Mouse (Mus musculus) olfactory bulb, adult 2 months (tissue): ENCODE measurements around the gene Fbxl18. TPM values are rescaled to one million over a fixed set of nuclear protein-coding genes. Genes with fewer than 3 reads are reported as not detected.

ENCODE experiments used
- H3K27ac ChIP-seq: fragments of 200-500 bp; 2 replicates; pipeline ENCODE4 v1.5.1; 2012; ENCODE audit warnings: low read depth, low read length; ENCODE audit not compliant: insufficient read depth
- H3K4me1 ChIP-seq: fragments of 200-500 bp; 2 replicates; pipeline ENCODE4 v1.6.1; 2012; ENCODE audit warnings: low read length; ENCODE audit not compliant: control insufficient read depth, insufficient read depth
- H3K4me3 ChIP-seq: fragments of 200-500 bp; 2 replicates; pipeline ENCODE4 v1.5.1; 2012; ENCODE audit warnings: mild to moderate bottlenecking, low read depth, low read length, moderate library complexity; ENCODE audit not compliant: insufficient read depth
- CTCF ChIP-seq: fragments of 200-500 bp; IDR thresholded peaks from 2 replicates; pipeline ENCODE4 v1.5.1; 2012; ENCODE audit warnings: low read depth, mild to moderate bottlenecking, low read length, moderate library complexity; ENCODE audit not compliant: insufficient read depth
- POLR2A ChIP-seq: fragments of 200-500 bp; IDR thresholded peaks from 2 replicates; pipeline ENCODE4 v1.6.1; 2012; ENCODE audit warnings: mild to moderate bottlenecking, low read depth, low read length, moderate library complexity; ENCODE audit not compliant: insufficient read depth
- WGBS: fragments of 180-500 bp; shearing (Covaris S2); methylation state at CpG from one replicate; pipeline ENCODE4 v1.1.7; 2018; 5-methylcytosine and 5-hydroxymethylcytosine counted together
- polyA plus RNA-seq: library from polyadenylated mRNA; stranded (reverse); fragments of >200 nt; gene quantifications from 2 replicates; pipeline ENCODE4 v1.2.4, GENCODE M21; 2012; ENCODE audit warnings: low replicate concordance; ENCODE audit not compliant: missing spikeins, insufficient read depth, insufficient read length

The Fbxl18 gene
- polyA plus RNA-seq, 1 experiment = not detected

GRCm38 (mm10) chr5:142901846-142902505, 6.8 kb upstream of the Fbxl18 start:
- Histone ChIP-seq H3K4me3 (no peak overlapping the region), H3K27ac (no peak overlapping the region), H3K4me1 (peaks cover 9% of the 10 kb centered on the region)
- TF ChIP-seq CTCF (no peak), POLR2A (no peak)
- 53% methylated on average over 4 of the region's 4 CpGs for WGBS

DNA sequence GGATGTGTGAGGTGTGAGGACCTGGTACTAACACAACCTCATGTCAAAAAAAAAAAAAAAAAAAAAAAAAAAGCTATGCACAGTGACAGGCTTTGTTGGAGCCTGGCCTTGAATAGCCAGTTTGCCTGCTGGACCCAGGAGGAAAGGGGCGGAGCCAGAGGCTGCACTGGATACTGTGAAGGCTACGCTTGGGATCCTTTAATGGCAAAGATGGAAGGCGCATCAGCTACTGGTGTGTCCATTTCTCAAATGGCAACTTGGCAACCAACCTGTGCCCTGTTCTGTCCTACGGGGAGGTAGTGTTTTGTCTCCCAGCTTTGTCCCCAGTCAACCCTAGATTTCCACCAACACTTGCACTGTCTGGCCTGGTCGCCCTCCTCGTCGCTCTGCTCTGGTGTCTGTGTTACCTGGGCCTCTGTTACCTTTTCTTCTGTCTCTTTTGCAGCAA, 6.2 kb upstream of the Fbxl18 start:
- WGBS = 71% methylated on average over 7 of the region's 7 CpGs
- no peak for TF ChIP-seq POLR2A
- no peak for TF ChIP-seq CTCF
- Histone ChIP-seq H3K4me3 (no peak overlapping the region), H3K4me1 (peaks cover 7% of the 10 kb centered on the region), H3K27ac (no peak overlapping the region)

DNA sequence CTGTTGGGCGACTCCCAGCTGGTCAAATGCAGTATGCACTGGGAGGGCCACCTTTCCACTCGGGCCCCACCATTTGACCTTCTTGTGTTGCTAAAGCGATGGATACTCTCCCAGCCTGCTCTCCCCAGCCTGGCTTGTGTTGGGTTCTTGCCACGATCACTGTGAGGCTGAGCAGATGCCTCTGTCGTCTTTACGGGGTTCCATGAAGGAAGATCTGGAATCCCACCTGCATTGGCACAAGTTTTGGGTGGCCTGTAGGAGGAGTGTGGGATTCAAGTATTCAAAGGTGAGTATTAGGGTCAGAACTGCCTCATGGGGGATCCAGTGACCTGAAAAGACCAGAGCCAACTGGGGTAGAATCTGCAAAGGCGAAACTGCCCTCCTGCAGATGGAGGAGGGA, 5.4 kb upstream of the Fbxl18 start:
- no peak overlapping the region for H3K27ac ChIP-seq
- no peak overlapping the region for H3K4me3 ChIP-seq
- 57% methylated on average over 7 of the region's 7 CpGs for WGBS
- H3K4me1 ChIP-seq = peaks cover 9% of the 10 kb centered on the region
- no peak for TF ChIP-seq CTCF
- TF ChIP-seq POLR2A = no peak

- TF ChIP-seq POLR2A (no peak), CTCF (no peak)
- Histone ChIP-seq H3K4me1 (peaks cover 9% of the 10 kb centered on the region), H3K4me3 (no peak overlapping the region), H3K27ac (no peak overlapping the region)
- 76% methylated on average over 5 of the region's 5 CpGs for WGBS
Measured at GRCm38 (mm10) chr5:142899932-142900533, 4.8 kb upstream of the Fbxl18 start.

DNA sequence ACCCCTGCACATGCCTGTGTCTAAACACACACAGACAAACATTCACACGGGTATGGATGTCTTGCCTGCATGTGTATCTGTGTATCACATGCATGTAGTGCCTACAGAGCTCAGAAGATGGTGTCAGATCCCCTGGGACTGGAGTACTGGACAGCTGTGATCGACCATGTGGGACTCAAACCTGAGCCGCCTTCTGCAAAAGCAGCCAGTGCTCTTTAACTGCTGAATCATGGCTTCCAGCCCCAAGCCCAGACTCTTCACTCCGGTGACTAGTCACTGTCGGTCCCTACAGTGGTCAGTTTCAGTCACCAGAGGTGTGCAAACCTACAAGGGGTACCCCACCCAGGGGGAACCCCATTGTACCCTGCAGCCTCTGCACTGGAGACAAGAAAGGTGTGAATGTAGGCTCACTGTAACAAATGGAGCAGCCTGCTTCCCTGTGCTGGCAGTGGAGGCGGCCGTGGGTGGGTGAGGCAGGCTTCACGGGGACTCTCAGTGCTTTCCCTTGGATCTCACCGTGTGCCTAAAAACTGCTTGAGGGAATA, 3.9 kb upstream of the Fbxl18 start:
- TF ChIP-seq CTCF (no peak), POLR2A (no peak)
- no peak overlapping the region for H3K4me3 ChIP-seq
- 71% methylated on average over 9 of the region's 9 CpGs for WGBS
- peaks cover 8% of the 10 kb centered on the region for H3K4me1 ChIP-seq
- H3K27ac ChIP-seq = no peak overlapping the region

DNA sequence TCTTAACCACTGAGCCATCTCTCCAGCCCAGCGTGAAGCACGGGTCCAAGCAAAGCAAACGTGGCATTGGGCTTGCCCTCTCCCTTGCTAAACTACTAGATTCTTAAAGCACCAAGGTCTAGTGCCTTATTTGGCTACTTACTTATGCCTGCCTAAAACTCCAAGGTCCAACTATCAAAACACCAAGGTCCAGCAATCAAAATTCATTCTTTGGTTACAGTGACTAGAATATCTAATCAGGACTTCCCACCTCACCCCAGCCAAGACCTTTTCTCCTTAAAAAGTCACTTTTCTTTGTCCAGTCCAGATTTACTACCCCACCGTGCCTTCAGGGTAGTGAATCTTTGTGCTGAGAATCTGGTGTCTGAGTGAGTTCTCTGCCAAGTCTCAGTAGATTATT, 3.1 kb upstream of the Fbxl18 start:
- no peak for TF ChIP-seq CTCF
- TF ChIP-seq POLR2A = no peak
- WGBS = 73% methylated on average over 4 of the region's 4 CpGs

GRCm38 (mm10) chr5:142897568-142898248, 2.5 kb upstream of the Fbxl18 start:
- H3K27ac ChIP-seq = no peak overlapping the region
- H3K4me3 ChIP-seq = no peak overlapping the region
- peaks cover 9% of the 10 kb centered on the region; the same call in 1 of the 2 replicates for H3K4me1 ChIP-seq
- 91% methylated on average over 7 of the region's 7 CpGs for WGBS
- no peak for TF ChIP-seq POLR2A
- no peak for TF ChIP-seq CTCF

More for the DNA sequence above, 3.1 kb upstream of the Fbxl18 start:
- Histone ChIP-seq H3K4me3 (no peak overlapping the region), H3K4me1 (peaks cover 9% of the 10 kb centered on the region; the same call in 1 of the 2 replicates), H3K27ac (no peak overlapping the region)

DNA sequence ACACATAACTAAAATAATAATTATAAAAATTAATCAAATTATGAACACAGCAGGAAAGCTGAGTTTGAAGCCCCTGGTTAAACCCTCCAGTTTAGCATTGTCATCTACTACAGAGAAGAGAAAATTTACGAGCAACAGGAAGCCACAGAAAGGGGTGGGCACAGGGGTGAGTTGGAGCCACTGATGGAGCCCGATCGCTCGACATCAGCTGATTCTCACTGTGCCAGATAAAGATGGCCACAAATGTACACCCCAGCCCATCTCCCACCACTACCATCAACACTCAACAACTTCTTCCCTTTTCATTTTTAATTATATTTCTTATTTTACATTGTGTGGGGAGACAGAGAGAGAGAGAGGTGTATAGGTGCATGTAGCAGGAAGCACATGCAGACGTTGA, 1.5 kb upstream of the Fbxl18 start:
- WGBS = 81% methylated on average over 5 of the region's 5 CpGs
- H3K4me3 ChIP-seq = no peak overlapping the region
- TF ChIP-seq CTCF (no peak), POLR2A (no peak)
- H3K27ac ChIP-seq = no peak overlapping the region
- H3K4me1 ChIP-seq = peaks cover 13% of the 10 kb centered on the region

DNA sequence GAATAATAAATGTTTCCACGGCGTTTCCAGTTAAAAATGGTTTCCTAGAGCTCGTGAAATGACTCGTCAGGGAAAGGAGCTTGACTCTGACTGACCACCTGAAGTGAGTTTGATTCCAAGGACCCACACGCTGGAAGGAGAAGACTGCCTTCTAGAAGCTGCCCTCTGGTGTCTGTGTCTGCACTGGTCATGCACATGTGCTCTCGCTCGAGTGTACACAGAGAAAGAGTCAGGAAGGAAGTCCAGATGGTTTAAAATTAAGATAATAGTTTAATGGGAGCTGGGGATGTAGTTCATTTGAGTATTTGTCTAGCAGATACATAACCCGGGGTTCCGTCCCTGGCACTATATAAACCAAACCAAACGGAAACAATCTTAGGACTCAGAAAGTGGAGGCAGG, 971 bp upstream of the Fbxl18 start:
- Histone ChIP-seq H3K4me3 (no peak overlapping the region), H3K4me1 (peaks cover 14% of the 10 kb centered on the region), H3K27ac (no peak overlapping the region)
- TF ChIP-seq POLR2A (no peak), CTCF (no peak)
- WGBS = 78% methylated on average over 10 of the region's 10 CpGs
